Mouse (Mus musculus) hindbrain, embryonic 11.5 days (tissue): ENCODE measurements around the gene Gm2974. TPM values are rescaled to one million over a fixed set of nuclear protein-coding genes. Genes with fewer than 3 reads are reported as not detected.
"Not testable (repeated sequence)": the region's sequence is repeated elsewhere in the genome, so short reads cannot be mapped to it uniquely, and the experiment has no call there.

Experiments used
- ATAC-seq: fragments of 200-750 bp; cut with Nextera tagmentation; 2 replicates; pipeline ENCODE4 v1.8.0; 2017; ENCODE audit warnings: mild to moderate bottlenecking, moderate TSS enrichment, moderate library complexity; ENCODE audit not compliant: low FRiP score
- DNase-seq: peaks from one replicate; pipeline ENCODE4 v3.0.0-alpha.2; 2015; ENCODE audit warnings: low spot score
- H3K27ac ChIP-seq: fragments of 300-500 bp; sonication (generic); 2 replicates; pipeline ENCODE4 v1.5.1; 2014; ENCODE audit warnings: mild to moderate bottlenecking, low read depth, low read length
- H3K27me3 ChIP-seq: fragments of 300-500 bp; sonication (generic); 2 replicates; pipeline ENCODE4 v1.6.1; 2014; ENCODE audit warnings: mild to moderate bottlenecking, low read length, moderate library complexity, mixed read lengths; ENCODE audit not compliant: control insufficient read depth, insufficient read depth
- H3K36me3 ChIP-seq: fragments of 300-500 bp; sonication (generic); 2 replicates; pipeline ENCODE4 v1.6.1; 2014; ENCODE audit warnings: mild to moderate bottlenecking, low read length, moderate library complexity, mixed read lengths; ENCODE audit not compliant: control insufficient read depth, insufficient read depth
- H3K4me1 ChIP-seq: fragments of 300-500 bp; sonication (generic); replicated peaks from 2 replicates; pipeline ENCODE4 v1.6.1; 2014; ENCODE audit warnings: low read length, mixed read lengths; ENCODE audit not compliant: control insufficient read depth, insufficient read depth
- H3K4me2 ChIP-seq: fragments of 300-500 bp; sonication (generic); replicated peaks from 2 replicates; pipeline ENCODE4 v1.6.1; 2014; ENCODE audit warnings: mild to moderate bottlenecking, low read depth, low read length
- H3K4me3 ChIP-seq: fragments of 300-500 bp; sonication (generic); 2 replicates; pipeline ENCODE4 v1.5.1; 2014; ENCODE audit warnings: low read depth, low read length
- H3K9ac ChIP-seq: fragments of 300-500 bp; sonication (generic); 2 replicates; pipeline ENCODE4 v1.6.1; 2014; ENCODE audit warnings: low read depth, low read length
- H3K9me3 ChIP-seq: fragments of 300-500 bp; sonication (generic); 2 replicates; pipeline ENCODE4 v1.6.1; 2016; ENCODE audit warnings: low read length; ENCODE audit not compliant: control insufficient read depth
- WGBS: fragments of 180-500 bp; shearing (Covaris S2); extraction: QIAGEN DNeasy Blood & Tissue Kit; methylation state at CpG from one replicate; pipeline ENCODE4 v1.1.7; 2014; 5-methylcytosine and 5-hydroxymethylcytosine counted together
- polyA plus RNA-seq: library from polyadenylated mRNA; unstranded; fragments of >200 nt; fragmentation: Nextera tagmentation; extraction: Ambion mirVana; gene quantifications from 2 replicates; pipeline ENCODE4 v1.2.1, GENCODE M21; 2014

Gm2974 gene
- 1.5 and 1.7 TPM in 2 replicates for polyA plus RNA-seq

- peak within 1 kb of the TSS; percentile 51 for H3K4me2 ChIP-seq
- peak; percentile 1 for DNase-seq
- H3K4me3 ChIP-seq: peak within 1 kb of the TSS; percentile 28
- not testable (repeated sequence) for ATAC-seq, H3K27ac ChIP-seq, H3K36me3 ChIP-seq, H3K27me3 ChIP-seq, H3K9me3 ChIP-seq, H3K4me1 ChIP-seq
- WGBS: 14% methylated on average over 33 of the region's 59 CpGs
- 0 out of 2 replicates have a peak within 1 kb of the TSS, but pooled peaks have one; percentile 11 for H3K9ac ChIP-seq
These were observed at the start of gene Gm2974 for GRCm38 (mm10) chr14:4182491-4183210. TSS of gene Gm2974 (plus strand) at chr14:4182576.

- WGBS: 91% methylated on average over 3 of the region's 4 CpGs
- not testable (repeated sequence) for ATAC-seq
These were observed 40.7 kb upstream of the Gm2974 start for GRCm38 (mm10) chr14:4141646-4142045.

GRCm38 (mm10) chr14:4164730-4165129, 17.6 kb upstream of the Gm2974 start, which contains the start of gene Gm3127:
TSS of gene Gm3127 (plus strand) at chr14:4165030.
- ATAC-seq: not testable (repeated sequence)

More at GRCm38 (mm10) chr14:4141646-4142045, 40.7 kb upstream of the Gm2974 start:
- not testable (repeated sequence) for H3K27me3 ChIP-seq, H3K27ac ChIP-seq, H3K4me2 ChIP-seq, H3K9me3 ChIP-seq, H3K36me3 ChIP-seq, DNase-seq, H3K9ac ChIP-seq, H3K4me1 ChIP-seq, H3K4me3 ChIP-seq

GRCm38 (mm10) chr14:4182030-4182429, 346 bp upstream of the Gm2974 start:
- not testable (repeated sequence) for H3K27ac ChIP-seq, H3K36me3 ChIP-seq, H3K9me3 ChIP-seq, ATAC-seq, H3K4me1 ChIP-seq, H3K27me3 ChIP-seq, H3K9ac ChIP-seq
- peak overlapping the region; percentile 51 for H3K4me2 ChIP-seq
- peak; percentile 3 for DNase-seq
- WGBS: 5% methylated on average over 7 of the region's 14 CpGs
- peak overlapping the region; percentile 28 for H3K4me3 ChIP-seq

More at GRCm38 (mm10) chr14:4164730-4165129, 17.6 kb upstream of the Gm2974 start, which contains the start of gene Gm3127:
- not testable (repeated sequence) for H3K4me2 ChIP-seq, H3K27me3 ChIP-seq, H3K27ac ChIP-seq, H3K9me3 ChIP-seq, DNase-seq, H3K4me1 ChIP-seq, H3K9ac ChIP-seq, H3K36me3 ChIP-seq, H3K4me3 ChIP-seq
- no CpG with 5 or more reads among the region's 2 CpGs for WGBS

- H3K36me3 ChIP-seq, H3K9me3 ChIP-seq, ATAC-seq, H3K9ac ChIP-seq, H3K4me2 ChIP-seq, DNase-seq, H3K27ac ChIP-seq, H3K4me3 ChIP-seq, H3K4me1 ChIP-seq, H3K27me3 ChIP-seq: not testable (repeated sequence)
- 41% methylated on average over 4 of the region's 10 CpGs for WGBS
These were observed 999 bp downstream of the Gm2974 start for GRCm38 (mm10) chr14:4183375-4183774.

- H3K9ac ChIP-seq, ATAC-seq, H3K9me3 ChIP-seq, H3K27me3 ChIP-seq, H3K36me3 ChIP-seq, H3K4me1 ChIP-seq, DNase-seq, H3K4me2 ChIP-seq, H3K4me3 ChIP-seq, H3K27ac ChIP-seq: not testable (repeated sequence)
- WGBS: no CpG with 5 or more reads among the region's 2 CpGs
These were observed 67.0 kb downstream of the Gm2974 start, which contains the start of gene Gm3138 for GRCm38 (mm10) chr14:4249331-4249730. TSS of gene Gm3138 (plus strand) at chr14:4249631.

Other genes with a start within 250 kb of the Gm2974 start
- 0.15 and 0.36 TPM in 2 replicates for gene Gm3095, start 219.0 kb upstream of the Gm2974 start, polyA plus RNA-seq
- not detected in 2 replicates for gene Gm3099, start 184.2 kb upstream of the Gm2974 start, polyA plus RNA-seq
- 0.31 and 0.66 TPM in 2 replicates for gene Gm5796, start 158.6 kb upstream of the Gm2974 start, polyA plus RNA-seq
- gene Gm3115, start 98.5 kb upstream of the Gm2974 start, polyA plus RNA-seq: not detected in 2 replicates
- gene Gm8108, start 72.0 kb upstream of the Gm2974 start, polyA plus RNA-seq: 0.42 TPM in 1 of 2 replicates, not detected in the other
- not detected in 2 replicates for gene Gm3127, start 17.5 kb upstream of the Gm2974 start, polyA plus RNA-seq
- gene Gm3138, start 67.1 kb downstream of the Gm2974 start, polyA plus RNA-seq: not detected in 2 replicates
- not detected in 2 replicates for gene Gm3149, start 134.7 kb downstream of the Gm2974 start, polyA plus RNA-seq
- 0.69 and 0.81 TPM in 2 replicates for gene 2610042L04Rik, start 152.2 kb downstream of the Gm2974 start, polyA plus RNA-seq
- gene Gm3159, start 214.9 kb downstream of the Gm2974 start, polyA plus RNA-seq: 0.09 TPM in 1 of 2 replicates, not detected in the other
- gene Gm3164, start 232.9 kb downstream of the Gm2974 start, polyA plus RNA-seq: 0.73 and 1.3 TPM in 2 replicates
- not detected in 2 replicates for gene Gm3173, start 248.4 kb downstream of the Gm2974 start, polyA plus RNA-seq